Mouse (Mus musculus) right cerebral cortex, postnatal 25 days (tissue): Measurements from ENCODE around the gene Spcs3.
"Not testable (repeated sequence)": the region's sequence is repeated elsewhere in the genome, so short reads cannot be mapped to it uniquely, and the experiment has no call there.

ENCODE experiments used
- DNase-seq: peaks from one replicate; pipeline ENCODE4 v3.0.0; 2022

Gene Spcs3

GRCm38 (mm10) chr8:54529382-54530296 is at the start of gene Spcs3, which contains the start of gene Asb5:
Gene Spcs3 (minus strand): TSS chr8:54529998.
Gene Asb5 (plus strand): TSS chr8:54529580.
- peak; percentile 95 for DNase-seq

DNA sequence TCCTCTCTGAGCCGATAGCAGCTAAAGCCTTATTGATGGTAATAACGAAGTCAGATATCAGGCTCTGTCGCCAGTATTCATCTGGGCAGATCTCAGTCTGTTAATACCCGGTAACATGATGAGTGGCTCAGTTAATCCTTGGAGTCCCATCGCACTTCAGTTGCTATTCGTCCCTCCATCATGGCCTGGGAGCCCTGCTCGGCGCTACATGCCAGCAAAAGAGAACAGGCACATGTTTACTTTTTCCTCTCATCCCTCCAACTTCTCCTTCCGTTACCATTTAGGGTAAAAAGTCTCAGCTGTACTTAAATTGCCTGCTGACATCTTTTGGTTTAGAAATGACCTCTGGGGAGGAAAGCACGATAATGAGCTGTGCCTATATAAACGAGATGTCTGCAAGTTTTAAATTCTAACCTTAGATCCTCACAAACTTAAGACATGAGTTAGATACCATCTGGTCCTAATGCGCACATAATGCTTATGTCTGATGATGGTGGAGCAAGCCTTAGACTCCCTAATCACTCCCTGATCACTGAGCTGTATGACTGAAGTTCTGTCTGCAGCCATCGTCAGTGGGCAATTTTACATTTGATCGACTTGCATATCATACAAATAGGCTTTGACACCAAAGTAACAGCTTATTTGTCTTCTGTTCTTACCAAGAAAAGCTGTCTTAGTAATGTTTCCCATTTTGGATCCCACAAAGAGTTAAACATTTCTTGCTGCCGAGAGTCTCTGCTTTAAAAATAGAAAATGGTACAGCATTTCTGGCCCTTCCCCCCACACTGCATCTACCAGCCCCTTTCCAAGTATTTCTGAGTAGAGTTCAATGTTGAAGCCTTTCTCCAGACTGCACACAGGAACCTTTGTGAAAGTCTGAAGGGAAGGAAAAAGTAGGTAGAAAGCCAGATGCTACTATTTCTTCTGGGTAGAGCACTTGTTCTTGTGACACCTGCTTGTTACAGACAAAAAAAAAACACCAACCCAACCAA is 41.1 kb upstream of the Spcs3 start:
- DNase-seq, result no peak

DNA sequence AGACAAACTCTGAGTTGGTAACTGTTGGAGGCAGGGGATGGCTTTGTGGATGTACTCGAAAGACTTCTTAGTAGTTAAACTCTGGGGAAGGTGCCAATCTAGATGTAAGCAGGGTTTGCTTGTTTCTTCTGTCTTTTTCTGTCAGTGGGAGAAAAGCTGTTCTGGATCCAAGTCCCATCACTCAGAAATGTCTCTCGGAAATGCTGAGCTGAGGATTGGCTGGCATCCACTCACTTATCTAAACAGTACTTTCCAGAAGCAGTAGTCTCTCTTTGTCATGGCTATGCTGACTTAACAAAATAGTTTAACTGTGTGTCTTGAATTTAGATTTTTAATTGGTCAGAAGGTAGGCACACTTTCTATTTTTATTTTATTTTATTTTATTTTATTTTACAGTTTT is 37.4 kb upstream of the Spcs3 start:
- no peak for DNase-seq

DNA sequence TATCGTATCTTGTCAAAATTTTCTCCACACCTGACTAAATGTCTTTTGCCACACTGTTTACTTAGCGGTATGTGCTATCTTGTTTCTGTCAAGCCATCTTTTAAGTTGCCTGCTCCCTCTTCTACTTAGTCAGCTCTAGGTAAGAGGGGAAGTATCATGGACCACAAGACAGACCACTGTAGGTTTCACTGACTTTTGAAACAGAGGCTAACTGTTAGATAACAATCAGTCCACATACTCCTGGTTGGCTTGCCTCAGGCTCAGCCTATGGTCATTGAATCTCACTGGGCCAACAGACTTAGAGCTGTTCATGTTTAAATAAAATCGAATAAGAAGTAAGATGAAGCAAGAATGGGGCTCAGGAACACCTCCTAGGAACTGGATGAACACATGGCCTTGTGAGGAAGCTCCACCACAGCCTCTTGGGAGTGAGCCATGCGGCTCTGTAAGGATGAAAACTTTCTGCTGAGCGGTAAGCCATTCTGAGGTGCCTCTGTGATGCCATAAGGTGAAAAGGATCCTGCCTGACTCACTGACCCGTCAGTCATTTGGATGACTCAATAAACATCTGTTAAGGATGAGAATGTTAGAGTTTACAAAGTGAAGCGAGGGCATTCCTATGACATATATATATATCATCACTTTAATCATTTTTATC is 35.9 kb upstream of the Spcs3 start:
- no peak for DNase-seq

GRCm38 (mm10) chr8:54565181-54565580 is 35.4 kb upstream of the Spcs3 start:
- no peak for DNase-seq

GRCm38 (mm10) chr8:54562137-54562536 is 32.3 kb upstream of the Spcs3 start:
- no peak for DNase-seq

- no peak for DNase-seq
These were observed 25.1 kb upstream of the Spcs3 start for GRCm38 (mm10) chr8:54554921-54555320.

GRCm38 (mm10) chr8:54550026-54550574 is 20.3 kb upstream of the Spcs3 start:
- DNase-seq, result no peak

DNA sequence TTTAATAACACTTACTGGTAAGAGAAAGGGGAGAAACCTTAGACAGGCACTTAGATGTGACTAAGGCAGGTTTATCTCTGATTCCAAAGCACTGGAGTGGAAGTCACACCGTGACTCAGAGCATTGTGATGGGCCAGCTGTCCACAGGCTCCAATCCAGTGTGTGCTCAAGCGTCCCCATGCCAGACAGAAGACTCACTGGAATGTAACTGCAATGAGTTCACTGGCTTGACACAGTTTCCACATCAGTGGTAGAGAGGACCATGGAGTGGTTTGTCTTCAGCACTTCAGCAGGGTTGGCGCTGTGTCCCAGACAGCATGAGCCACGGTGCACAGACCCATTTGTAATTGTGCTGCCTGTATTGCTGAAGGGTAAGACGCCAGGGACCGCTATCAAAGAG is 18.6 kb upstream of the Spcs3 start:
- DNase-seq, result no peak

DNA sequence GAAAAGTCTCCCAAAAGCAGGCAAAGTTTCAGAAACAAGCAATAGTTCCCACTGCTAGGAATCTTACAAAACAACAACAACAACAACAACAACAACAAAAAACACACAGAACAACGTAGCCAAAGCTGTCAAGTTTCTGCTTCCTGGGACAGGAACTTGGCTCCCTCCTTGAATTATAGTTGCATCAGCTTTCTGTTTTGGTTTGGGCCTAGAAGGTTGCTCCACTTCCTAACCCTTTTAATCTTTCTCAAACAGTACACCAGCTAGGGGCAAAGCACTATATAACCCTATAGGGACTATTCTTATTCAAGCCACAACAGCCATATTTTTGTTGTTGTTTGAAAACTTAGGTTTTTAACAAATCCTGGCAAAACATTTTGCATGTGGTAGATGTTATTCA is 11.5 kb upstream of the Spcs3 start:
- DNase-seq, result no peak

GRCm38 (mm10) chr8:54537285-54537684 is 7.5 kb upstream of the Spcs3 start:
- no peak for DNase-seq

DNA sequence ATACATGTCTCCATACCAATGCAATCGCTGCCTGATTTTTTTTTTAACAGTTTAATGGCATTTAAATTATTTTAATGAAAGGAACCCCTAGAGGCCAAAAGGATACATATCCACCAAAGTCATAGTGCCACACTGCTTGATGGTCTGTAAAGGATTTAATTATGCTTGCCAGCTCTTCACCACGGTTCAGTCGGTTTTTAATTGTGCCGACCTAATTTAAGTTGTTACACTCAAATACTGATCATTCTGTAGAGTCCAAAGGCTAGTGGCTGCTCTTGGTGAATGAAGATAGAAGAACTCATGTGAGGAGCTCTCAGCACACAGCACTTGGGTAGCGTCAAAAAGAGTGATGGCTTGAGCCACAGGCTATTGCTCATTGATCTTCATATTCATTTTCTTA is 5.4 kb upstream of the Spcs3 start:
- DNase-seq, result no peak

- no peak for DNase-seq
These were observed 1.2 kb downstream of the Spcs3 start for GRCm38 (mm10) chr8:54528571-54528970.

DNA sequence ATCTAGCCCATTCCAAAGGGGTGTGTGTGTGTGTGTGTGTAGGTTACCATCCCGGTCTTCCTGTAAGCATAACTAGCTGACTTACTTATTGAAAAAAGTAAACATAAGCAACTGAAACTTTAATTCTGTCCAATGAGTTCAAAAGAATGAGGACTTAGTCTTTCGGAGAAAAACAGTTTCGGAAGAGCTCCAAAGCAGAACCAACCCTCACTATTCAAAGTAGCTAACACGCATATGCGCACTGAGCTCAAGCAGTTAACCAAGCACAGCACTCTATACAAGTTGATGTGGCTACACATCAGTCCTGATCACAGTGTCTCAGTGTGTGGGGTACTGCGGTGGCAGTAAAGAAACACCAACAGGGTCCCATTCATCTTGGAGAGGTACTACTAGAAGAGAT is 3.1 kb downstream of the Spcs3 start:
- no peak for DNase-seq

DNA sequence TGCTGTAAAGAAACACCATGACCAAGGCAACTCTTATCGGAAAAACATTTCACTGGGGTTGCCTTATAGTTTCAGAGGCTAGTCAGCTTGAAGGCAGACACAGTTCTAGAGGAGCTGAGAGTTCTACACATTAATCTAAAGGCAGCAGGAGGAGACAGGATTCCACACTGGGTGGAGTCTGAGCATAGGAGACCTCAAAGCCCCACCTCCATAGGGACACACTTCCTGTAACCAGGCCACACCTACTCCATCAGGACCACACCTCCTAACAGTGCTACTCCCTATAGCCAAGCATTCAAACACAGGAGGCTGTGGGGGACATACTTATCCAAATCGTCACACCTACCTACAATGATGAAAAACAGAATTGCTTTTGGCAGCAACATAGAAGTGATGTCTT is 4.2 kb downstream of the Spcs3 start:
- no peak for DNase-seq

GRCm38 (mm10) chr8:54520516-54520915 is 9.3 kb downstream of the Spcs3 start:
- no peak for DNase-seq

GRCm38 (mm10) chr8:54518756-54519460 is 10.9 kb downstream of the Spcs3 start:
- DNase-seq, result no peak

DNA sequence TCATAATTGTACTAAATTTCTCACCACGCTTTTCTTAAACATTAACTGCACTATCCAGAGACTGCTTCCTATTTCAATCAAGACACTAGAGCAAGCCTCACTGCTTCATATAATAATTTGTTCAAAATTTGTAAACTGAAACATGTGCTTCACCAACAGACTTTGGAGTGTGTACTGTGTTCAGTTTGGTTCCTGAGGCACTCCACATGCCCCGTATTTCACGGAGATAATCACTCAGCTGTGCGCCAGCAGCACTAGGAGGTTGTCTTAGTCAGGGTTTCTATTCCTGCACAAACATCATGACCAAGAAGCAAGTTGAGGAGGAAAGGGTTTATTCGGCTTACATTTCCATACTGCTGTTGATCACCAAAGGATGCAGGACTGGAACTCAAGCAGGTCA is 17.6 kb downstream of the Spcs3 start:
- DNase-seq, result not testable (repeated sequence)

- DNase-seq, result no peak
These were observed 18.0 kb downstream of the Spcs3 start for GRCm38 (mm10) chr8:54511791-54512190.

DNA sequence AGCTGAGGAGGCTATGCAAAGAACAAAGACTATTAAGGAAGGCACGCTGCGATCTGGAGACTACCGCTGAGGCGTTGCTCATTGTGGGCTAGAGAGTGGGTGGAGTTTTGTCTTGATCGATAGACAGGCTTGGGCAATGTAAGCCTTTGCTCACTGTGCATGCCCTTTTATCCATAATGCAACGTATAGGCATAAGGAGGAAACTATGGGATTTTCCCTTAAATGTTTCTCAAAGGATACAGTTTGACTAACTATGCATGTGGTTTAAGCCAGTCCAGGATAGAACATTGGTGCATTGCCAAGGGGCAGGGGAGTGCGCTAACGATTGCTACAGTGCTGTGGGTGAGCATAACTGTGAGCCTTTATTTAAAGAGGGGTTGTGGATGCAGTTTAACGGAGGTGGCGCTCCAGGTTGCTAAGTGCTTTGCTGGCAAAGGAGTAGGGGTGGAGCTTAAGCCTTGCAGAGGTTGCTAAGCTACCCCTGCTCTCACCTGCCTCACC is 20.5 kb downstream of the Spcs3 start:
- peak; percentile 47 for DNase-seq

DNA sequence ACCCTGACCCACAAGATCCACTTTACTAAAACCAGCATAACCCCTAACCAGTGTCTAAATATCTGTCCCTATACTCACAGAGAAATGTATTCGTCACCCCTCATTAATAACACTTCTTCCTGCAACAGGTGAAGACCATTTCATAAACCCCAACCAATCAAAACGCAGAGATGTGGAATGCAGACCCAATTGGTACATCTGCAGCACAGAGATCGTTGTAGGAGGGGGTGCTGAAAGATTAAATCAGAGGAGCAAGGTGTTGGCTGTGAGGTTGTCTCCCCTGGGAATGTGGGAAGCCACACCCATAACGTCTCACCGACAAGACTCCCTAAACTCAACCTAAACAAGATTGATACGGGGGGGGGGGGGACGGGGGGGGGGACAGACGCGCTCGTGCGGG is 21.0 kb downstream of the Spcs3 start:
- DNase-seq, result peak; percentile 10

- DNase-seq, result no peak
These were observed 21.7 kb downstream of the Spcs3 start for GRCm38 (mm10) chr8:54508096-54508456.
